Mouse (Mus musculus): ENCODE measurements around the gene Idnk. TPM values are rescaled to one million over a fixed set of nuclear protein-coding genes. Genes with fewer than 3 reads are reported as not detected.
A peak's percentile ranks its signal among the peaks of the same experiment; 100 is the strongest.

Gene Idnk
- polyA plus RNA-seq, 1 experiment from 2014 or later = 37.9 TPM

DNA sequence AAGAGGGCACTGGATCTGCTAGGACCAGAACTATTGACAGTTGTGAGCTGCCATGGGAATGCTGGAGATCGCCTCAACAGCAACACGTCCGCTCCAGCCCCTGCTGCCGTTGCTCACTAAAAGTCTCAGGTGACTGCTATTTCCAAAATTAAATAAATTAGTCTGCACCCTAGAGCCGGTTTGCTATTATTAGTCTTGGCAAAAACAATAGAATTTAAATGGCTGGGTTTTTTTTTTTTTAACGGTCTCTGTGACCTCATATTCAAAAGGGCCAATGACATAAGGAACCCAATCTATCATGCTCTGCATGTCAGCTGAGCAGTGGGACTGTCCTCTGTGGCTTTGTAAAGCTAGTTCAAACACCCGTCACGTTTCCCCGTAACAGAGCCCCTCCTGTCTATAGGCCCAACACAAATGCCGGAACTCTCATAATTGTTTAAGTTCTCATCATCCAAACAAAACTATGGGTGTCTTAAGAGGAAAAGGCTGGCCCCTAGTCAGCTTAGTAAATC, 34.6 kb upstream of the Idnk start:
- Histone ChIP-seq H3K9ac (ENCODE audit: low read depth, low read length) (no peak overlapping the region), H3K4me1 (replicated peaks; ENCODE audit: control insufficient read depth, insufficient read depth, low read length) (peaks cover 16% of the 10 kb centered on the region), H3K4me2 (no peak overlapping the region), H3K4me3 (ENCODE audit: low read depth, low read length) (no peak overlapping the region), H3K27ac (ENCODE audit: low read depth, low read length) (no peak overlapping the region), H3K36me3 (ENCODE audit: control insufficient read depth, insufficient read depth, low read length) (peaks cover 3% of the 10 kb centered on the region; the same call in 1 of the 2 replicates), H3K9me3 (ENCODE audit: control insufficient read depth, low read length) (no peaks in the 10 kb centered on the region), H3K27me3 (replicated peaks; ENCODE audit: control insufficient read depth, insufficient read depth, low read length) (no peaks in the 10 kb centered on the region)
- ATAC-seq (replicated peaks; ENCODE audit: low FRiP score) (no peak), DNase-seq (ENCODE audit: low spot score) (no peak)
- 70% methylated on average over 10 of the region's 10 CpGs for WGBS

GRCm38 (mm10) chr13:58123381-58123780, 34.1 kb upstream of the Idnk start:
- H3K27ac ChIP-seq (ENCODE audit: low read depth, low read length) = no peak overlapping the region
- WGBS = 79% methylated on average over 8 of the region's 8 CpGs
- no peak overlapping the region for H3K4me3 ChIP-seq (ENCODE audit: low read depth, low read length)
- no peak overlapping the region for H3K4me2 ChIP-seq
- peaks cover 3% of the 10 kb centered on the region; the same call in 1 of the 2 replicates for H3K36me3 ChIP-seq (ENCODE audit: control insufficient read depth, insufficient read depth, low read length)
- H3K9ac ChIP-seq (ENCODE audit: low read depth, low read length) = no peak overlapping the region
- no peaks in the 10 kb centered on the region for H3K9me3 ChIP-seq (ENCODE audit: control insufficient read depth, low read length)
- H3K4me1 ChIP-seq (replicated peaks; ENCODE audit: control insufficient read depth, insufficient read depth, low read length) = peaks cover 16% of the 10 kb centered on the region
- no peaks in the 10 kb centered on the region for H3K27me3 ChIP-seq (replicated peaks; ENCODE audit: control insufficient read depth, insufficient read depth, low read length)
- DNase-seq (ENCODE audit: low spot score) (no peak), ATAC-seq (replicated peaks; ENCODE audit: low FRiP score) (no peak)

GRCm38 (mm10) chr13:58124278-58124677, 33.2 kb upstream of the Idnk start:
- H3K4me1 ChIP-seq (replicated peaks; ENCODE audit: control insufficient read depth, insufficient read depth, low read length) = peaks cover 16% of the 10 kb centered on the region
- ATAC-seq (replicated peaks; ENCODE audit: low FRiP score) = no peak
- H3K4me3 ChIP-seq (ENCODE audit: low read depth, low read length) = no peak overlapping the region
- no peak overlapping the region for H3K4me2 ChIP-seq
- no peaks in the 10 kb centered on the region for H3K27me3 ChIP-seq (replicated peaks; ENCODE audit: control insufficient read depth, insufficient read depth, low read length)
- no peaks in the 10 kb centered on the region for H3K9me3 ChIP-seq (ENCODE audit: control insufficient read depth, low read length)
- no peak for DNase-seq (ENCODE audit: low spot score)
- WGBS = 80% methylated on average over 3 of the region's 3 CpGs
- peaks cover 3% of the 10 kb centered on the region; the same call in 1 of the 2 replicates for H3K36me3 ChIP-seq (ENCODE audit: control insufficient read depth, insufficient read depth, low read length)
- no peak overlapping the region for H3K27ac ChIP-seq (ENCODE audit: low read depth, low read length)
- H3K9ac ChIP-seq (ENCODE audit: low read depth, low read length) = no peak overlapping the region

DNA sequence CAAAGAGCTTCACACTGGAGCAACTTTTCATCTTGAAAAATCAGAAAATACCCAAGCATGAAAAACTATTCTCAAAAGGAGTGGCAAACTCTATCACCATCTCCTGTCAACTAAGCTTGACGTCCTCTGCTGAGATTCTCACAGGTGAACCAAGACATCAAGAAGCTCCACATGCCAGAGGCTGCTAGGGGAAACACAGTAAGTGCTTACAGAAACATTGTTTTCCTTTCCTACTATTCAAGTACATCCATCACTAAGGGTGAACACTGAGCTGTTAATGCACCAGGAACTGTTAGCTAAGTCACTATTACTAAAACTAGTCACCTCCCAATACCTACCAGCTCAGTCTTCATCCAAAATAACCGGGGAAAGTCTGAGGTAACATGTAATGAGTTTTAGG, 32.5 kb upstream of the Idnk start:
- Histone ChIP-seq H3K27ac (ENCODE audit: low read depth, low read length) (no peak overlapping the region), H3K9ac (ENCODE audit: low read depth, low read length) (no peak overlapping the region; the same call in 1 of the 2 replicates), H3K4me3 (ENCODE audit: low read depth, low read length) (no peak overlapping the region), H3K36me3 (ENCODE audit: control insufficient read depth, insufficient read depth, low read length) (peaks cover 3% of the 10 kb centered on the region; the same call in 1 of the 2 replicates), H3K9me3 (ENCODE audit: control insufficient read depth, low read length) (no peaks in the 10 kb centered on the region), H3K4me1 (replicated peaks; ENCODE audit: control insufficient read depth, insufficient read depth, low read length) (peaks cover 20% of the 10 kb centered on the region), H3K4me2 (no peak overlapping the region), H3K27me3 (replicated peaks; ENCODE audit: control insufficient read depth, insufficient read depth, low read length) (no peaks in the 10 kb centered on the region)
- 60% methylated on average over 2 of the region's 2 CpGs for WGBS
- no peak for ATAC-seq (replicated peaks; ENCODE audit: low FRiP score)
- DNase-seq (ENCODE audit: low spot score) = no peak

DNA sequence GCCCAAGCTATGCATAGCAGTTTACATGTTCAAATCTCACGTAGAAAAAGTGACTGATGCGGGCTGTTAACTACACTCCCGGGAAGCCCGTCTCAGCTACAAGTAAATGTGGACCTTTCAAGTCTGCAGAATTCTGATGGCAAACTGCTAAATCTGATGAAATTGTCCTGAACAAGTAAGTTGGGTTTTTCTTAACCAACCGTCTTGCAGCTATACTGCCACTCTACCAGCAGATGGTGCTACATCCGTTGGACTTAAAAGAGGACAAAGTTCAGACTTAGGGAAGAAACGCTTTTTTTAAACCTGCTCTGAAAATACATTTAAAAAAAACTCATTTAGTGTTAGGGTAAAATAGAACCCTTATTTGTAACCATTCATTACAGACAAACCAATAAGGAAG, 31.3 kb upstream of the Idnk start:
- Histone ChIP-seq H3K36me3 (ENCODE audit: control insufficient read depth, insufficient read depth, low read length) (peaks cover 3% of the 10 kb centered on the region; the same call in 1 of the 2 replicates), H3K27ac (ENCODE audit: low read depth, low read length) (no peak overlapping the region), H3K9ac (ENCODE audit: low read depth, low read length) (peak overlapping the region; percentile 57), H3K27me3 (replicated peaks; ENCODE audit: control insufficient read depth, insufficient read depth, low read length) (no peaks in the 10 kb centered on the region), H3K9me3 (ENCODE audit: control insufficient read depth, low read length) (no peaks in the 10 kb centered on the region), H3K4me3 (ENCODE audit: low read depth, low read length) (peak overlapping the region; percentile 98), H3K4me2 (peak overlapping the region; percentile 83), H3K4me1 (replicated peaks; ENCODE audit: control insufficient read depth, insufficient read depth, low read length) (peaks cover 22% of the 10 kb centered on the region)
- WGBS = 33% methylated on average over 7 of the region's 7 CpGs
- no peak for DNase-seq (ENCODE audit: low spot score)
- no peak for ATAC-seq (replicated peaks; ENCODE audit: low FRiP score)

DNA sequence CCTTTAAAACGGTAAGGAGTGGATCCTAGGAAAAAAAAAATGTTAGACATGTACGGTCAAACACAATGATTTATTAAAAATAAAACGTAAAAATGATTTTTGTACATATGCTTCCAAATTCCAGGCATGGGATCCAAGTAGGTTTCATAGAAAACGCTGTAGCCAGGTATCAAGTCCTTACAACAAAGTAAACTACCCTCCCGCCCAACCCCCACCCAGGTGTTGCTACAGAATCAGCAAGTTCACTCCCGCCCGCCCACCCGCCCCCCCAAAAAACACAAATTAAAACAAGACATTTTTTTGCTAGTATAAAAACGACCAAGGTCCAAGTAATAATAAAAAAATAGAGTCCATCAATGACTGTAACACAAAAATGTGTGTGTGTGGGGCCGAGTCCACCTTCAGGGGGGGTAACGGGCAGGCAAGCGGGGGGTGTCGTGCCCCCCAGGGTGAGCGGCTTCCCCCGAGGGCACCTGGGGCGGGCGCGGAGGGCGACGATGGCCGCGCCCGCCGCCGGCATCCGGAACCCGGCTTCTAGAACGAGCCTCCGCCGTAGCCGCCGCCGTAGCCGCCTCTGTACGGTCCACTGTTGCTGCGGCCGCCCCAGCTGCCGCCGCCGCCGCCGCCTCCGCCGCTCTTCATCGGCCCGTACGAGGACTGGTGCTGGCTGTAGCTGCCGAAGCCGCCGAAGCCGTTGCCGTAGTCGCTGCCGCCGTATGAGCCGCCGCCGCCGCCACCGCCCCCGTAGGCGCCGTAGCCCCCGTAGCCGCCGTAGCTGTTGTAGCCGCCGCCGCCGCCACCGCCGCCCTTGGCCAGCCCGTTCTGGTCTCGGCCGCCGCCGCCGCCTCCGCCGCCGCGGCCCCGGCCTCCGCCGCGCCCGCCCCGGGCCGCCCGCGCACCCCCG, 30.3 kb upstream of the Idnk start:
- under 1% methylated on average over 72 of the region's 92 CpGs for WGBS
- Histone ChIP-seq H3K27me3 (replicated peaks; ENCODE audit: control insufficient read depth, insufficient read depth, low read length) (no peaks in the 10 kb centered on the region), H3K9ac (ENCODE audit: low read depth, low read length) (peak overlapping the region; percentile 100), H3K9me3 (ENCODE audit: control insufficient read depth, low read length) (no peaks in the 10 kb centered on the region), H3K4me3 (ENCODE audit: low read depth, low read length) (peak overlapping the region; percentile 98), H3K4me1 (replicated peaks; ENCODE audit: control insufficient read depth, insufficient read depth, low read length) (peaks cover 22% of the 10 kb centered on the region), H3K27ac (ENCODE audit: low read depth, low read length) (peak overlapping the region; percentile 97), H3K36me3 (ENCODE audit: control insufficient read depth, insufficient read depth, low read length) (peaks cover 3% of the 10 kb centered on the region; the same call in 1 of the 2 replicates), H3K4me2 (peak overlapping the region; percentile 83)
- ATAC-seq (replicated peaks; ENCODE audit: low FRiP score) (no peak), DNase-seq (ENCODE audit: low spot score) (peak; percentile 61)

DNA sequence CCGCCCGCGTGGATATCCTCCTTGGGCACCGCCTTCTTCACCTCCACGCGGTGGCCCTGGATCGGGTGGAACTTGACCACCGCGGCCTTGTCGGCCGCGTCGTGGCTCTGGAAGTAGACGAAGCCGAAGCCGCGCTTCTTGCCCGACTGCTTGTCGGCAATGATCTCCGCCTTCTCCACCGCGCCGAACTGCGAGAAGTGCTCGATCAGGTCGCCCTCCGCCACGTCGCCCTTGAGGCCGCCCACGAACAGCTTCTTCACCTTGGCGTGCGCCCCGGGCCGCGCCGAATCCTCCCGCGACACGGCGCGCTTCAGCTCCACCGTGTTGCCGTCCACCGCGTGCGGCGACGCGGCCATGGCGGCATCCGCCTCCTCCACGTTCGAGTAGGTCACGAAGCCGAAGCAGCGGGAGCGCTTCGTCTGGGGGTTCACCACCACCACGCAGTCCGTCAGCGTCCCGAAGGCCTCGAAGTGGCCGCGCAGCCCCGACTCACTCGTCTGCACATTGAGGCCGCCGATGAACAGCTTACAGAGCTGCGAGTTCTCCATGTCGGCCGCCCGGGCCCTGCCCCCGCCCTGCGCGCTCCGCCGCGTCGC, 29.6 kb upstream of the Idnk start:
- peak overlapping the region; percentile 83 for H3K4me2 ChIP-seq
- under 1% methylated on average over 81 of the region's 81 CpGs for WGBS
- no peaks in the 10 kb centered on the region for H3K9me3 ChIP-seq (ENCODE audit: control insufficient read depth, low read length)
- peak overlapping the region; percentile 100 for H3K9ac ChIP-seq (ENCODE audit: low read depth, low read length)
- H3K27ac ChIP-seq (ENCODE audit: low read depth, low read length) = peak overlapping the region; percentile 97
- no peaks in the 10 kb centered on the region for H3K27me3 ChIP-seq (replicated peaks; ENCODE audit: control insufficient read depth, insufficient read depth, low read length)
- DNase-seq (ENCODE audit: low spot score) (no peak), ATAC-seq (replicated peaks; ENCODE audit: low FRiP score) (peak; percentile 13)
- peaks cover 22% of the 10 kb centered on the region for H3K4me1 ChIP-seq (replicated peaks; ENCODE audit: control insufficient read depth, insufficient read depth, low read length)
- peak overlapping the region; percentile 98 for H3K4me3 ChIP-seq (ENCODE audit: low read depth, low read length)
- peaks cover 3% of the 10 kb centered on the region; the same call in 1 of the 2 replicates for H3K36me3 ChIP-seq (ENCODE audit: control insufficient read depth, insufficient read depth, low read length)

DNA sequence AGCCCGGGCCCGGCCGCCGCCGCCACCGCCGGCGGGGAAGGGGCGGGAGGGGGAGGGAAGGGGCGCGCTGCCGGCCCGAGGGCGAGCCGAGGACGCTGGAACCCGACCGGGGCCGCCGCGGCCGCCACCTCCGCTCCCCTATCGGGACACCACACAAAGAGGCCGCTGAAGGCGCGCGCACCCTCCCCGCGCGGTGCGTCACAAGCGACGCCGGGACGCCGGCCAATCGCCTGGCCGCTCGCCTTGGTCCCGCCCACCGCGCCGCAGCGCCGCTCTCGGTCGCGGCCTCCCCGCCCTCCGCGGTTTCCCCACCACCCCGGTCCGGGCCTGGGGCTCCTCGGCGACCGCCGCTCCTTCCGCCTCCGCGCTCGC, 29.1 kb upstream of the Idnk start, which contains the start of gene Hnrnpa0:
Gene Hnrnpa0, minus strand, starts transcription at position 161 of the 372 bp plus-strand sequence.
- Histone ChIP-seq H3K4me2 (peak within 1 kb of the TSS; percentile 83), H3K27me3 (replicated peaks; ENCODE audit: control insufficient read depth, insufficient read depth, low read length) (no peaks in the 10 kb centered on the region), H3K27ac (ENCODE audit: low read depth, low read length) (peak within 1 kb of the TSS; percentile 97), H3K36me3 (ENCODE audit: control insufficient read depth, insufficient read depth, low read length) (peaks cover 3% of the 10 kb centered on the region; the same call in 1 of the 2 replicates), H3K4me1 (replicated peaks; ENCODE audit: control insufficient read depth, insufficient read depth, low read length) (peaks cover 22% of the 10 kb centered on the region), H3K9me3 (ENCODE audit: control insufficient read depth, low read length) (no peaks in the 10 kb centered on the region), H3K9ac (ENCODE audit: low read depth, low read length) (peak within 1 kb of the TSS; percentile 100), H3K4me3 (ENCODE audit: low read depth, low read length) (peak within 1 kb of the TSS; percentile 98)
- ATAC-seq (replicated peaks; ENCODE audit: low FRiP score) (peak; percentile 90), DNase-seq (ENCODE audit: low spot score) (peak; percentile 92)
- WGBS = 1% methylated on average over 47 of the region's 62 CpGs

Measured in liver, embryonic 11.5 days (tissue).